Mouse (Mus musculus) liver, embryonic 14.5 days (tissue): ENCODE measurements at regions not wholly inside any gene's neighbourhood (a gene's known extent, or its start where the extent isn't known, plus 50 kb on each side); places are given as distances from the start of the nearest gene placed in this dataset.

ENCODE experiments used
- ATAC-seq: fragments of 200-750 bp; cut with Nextera tagmentation; 2 replicates; pipeline ENCODE4 v1.8.0; 2017; ENCODE audit warnings: moderate number of reproducible peaks, mild to moderate bottlenecking, moderate library complexity; ENCODE audit not compliant: insufficient read depth
- DNase-seq, 3 experiments: peaks; one replicate each; pipeline ENCODE4 v3.0.0-alpha.2; 2012 to 2013; ENCODE audit warnings: low read depth in 3 of 3, low spot score in 3 of 3
- H3K27ac ChIP-seq: fragments of 300-500 bp; sonication (generic); 2 replicates; pipeline ENCODE4 v1.5.1; 2014; ENCODE audit warnings: moderate library complexity, mild to moderate bottlenecking, control low read depth, inconsistent platforms
- H3K27me3 ChIP-seq: fragments of 300-500 bp; sonication (generic); 2 replicates; pipeline ENCODE4 v1.6.1; 2014; ENCODE audit warnings: mild to moderate bottlenecking, low read length, moderate library complexity; ENCODE audit not compliant: control insufficient read depth, insufficient read depth
- H3K36me3 ChIP-seq: fragments of 300-500 bp; sonication (generic); replicated peaks from 2 replicates; pipeline ENCODE4 v1.6.1; 2014; ENCODE audit warnings: low read depth; ENCODE audit not compliant: control insufficient read depth, insufficient read depth
- H3K4me1 ChIP-seq, 2 experiments: fragments of 200-500 bp in 1 of 2; fragments of 300-500 bp in 1 of 2; sonication (generic) in 1 of 2; replicated peaks; 2 replicates each; pipeline ENCODE4 v1.6.1; 2012 to 2014; ENCODE audit warnings: antibody characterized with exemption in 1 of 2, inconsistent platforms in 1 of 2, low read length in 1 of 2; ENCODE audit not compliant: control insufficient read depth in 2 of 2, insufficient read depth in 2 of 2
- H3K4me2 ChIP-seq: fragments of 300-500 bp; sonication (generic); 2 replicates; pipeline ENCODE4 v1.6.1; 2014; ENCODE audit warnings: low read depth, mild to moderate bottlenecking, control low read depth, moderate library complexity
- H3K4me3 ChIP-seq, 2 experiments: fragments of 200-500 bp in 1 of 2; fragments of 300-500 bp in 1 of 2; sonication (generic) in 1 of 2; 2 replicates each; pipeline ENCODE4 v1.5.1; 2012 to 2014; ENCODE audit warnings: low read depth in 2 of 2, low read length in 2 of 2, mild to moderate bottlenecking in 2 of 2, control low read depth in 1 of 2, inconsistent platforms in 1 of 2, moderate library complexity in 1 of 2; ENCODE audit not compliant: insufficient read depth in 1 of 2
- H3K9ac ChIP-seq: fragments of 300-500 bp; sonication (generic); replicated peaks from 2 replicates; pipeline ENCODE4 v1.6.1; 2014; ENCODE audit warnings: mild to moderate bottlenecking, control low read depth, moderate library complexity
- H3K9me3 ChIP-seq: fragments of 300-500 bp; sonication (generic); 2 replicates; pipeline ENCODE4 v1.6.1; 2016; ENCODE audit warnings: low read length, mixed read lengths; ENCODE audit not compliant: control insufficient read depth
- CTCF ChIP-seq: IDR thresholded peaks from 2 replicates; pipeline ENCODE4 v1.5.1; 2016; ENCODE audit warnings: antibody characterized with exemption, low read depth, control low read depth
- EP300 ChIP-seq: IDR thresholded peaks from 2 replicates; pipeline ENCODE4 v1.6.1; 2016; ENCODE audit warnings: antibody characterized with exemption, low read depth
- WGBS: fragments of 180-500 bp; shearing (Covaris S2); extraction: QIAGEN DNeasy Blood & Tissue Kit; methylation state at CpG from one replicate; pipeline ENCODE4 v1.1.7; 2014; ENCODE audit not compliant: insufficient replicate concordance; 5-methylcytosine and 5-hydroxymethylcytosine counted together

DNA sequence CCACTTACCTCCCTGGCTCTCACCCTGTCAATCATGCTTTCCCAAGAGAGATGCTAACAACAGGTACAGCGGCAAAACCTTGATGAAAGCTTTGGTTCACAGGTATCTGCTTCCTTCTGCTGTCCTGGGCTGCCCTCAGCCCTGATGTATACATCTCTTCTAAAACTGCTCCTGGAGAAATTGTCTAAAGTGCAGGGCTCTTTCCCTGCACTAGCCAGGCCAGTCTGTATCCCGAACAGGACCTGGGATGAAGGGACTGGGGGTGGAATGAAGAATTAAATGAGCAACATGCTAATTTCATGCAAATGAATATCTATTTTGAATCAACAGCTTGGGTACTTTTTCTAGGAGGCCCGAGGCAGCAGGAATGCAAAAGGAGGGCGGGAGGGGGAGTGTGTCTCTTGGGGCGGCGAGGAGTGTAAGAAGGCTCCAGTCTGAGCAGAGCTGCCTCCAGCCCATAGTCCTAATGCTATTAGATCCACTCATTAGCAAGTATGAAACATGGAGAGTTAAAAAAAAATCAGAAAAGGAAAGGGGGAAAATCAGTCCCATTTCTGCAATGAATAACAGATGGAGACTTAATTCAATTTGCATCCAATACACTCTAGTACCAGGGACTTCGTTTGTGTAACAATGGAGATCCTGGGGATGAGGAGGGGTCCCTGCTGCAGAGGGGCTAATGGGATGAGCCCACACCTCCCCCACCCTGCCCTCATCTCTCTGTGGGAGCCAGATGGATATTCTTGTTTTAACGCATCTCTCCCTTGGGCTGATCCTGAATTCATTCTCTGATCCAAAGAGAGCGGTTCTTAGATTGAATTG, 137.0 kb upstream of the Ncam1 start:
- Histone ChIP-seq H3K9me3 (no peaks in the 10 kb centered on the region), H3K4me2 (no peak overlapping the region), H3K36me3 (no peaks in the 10 kb centered on the region), H3K4me3 (no peak overlapping the region), H3K4me1 (no peaks in the 10 kb centered on the region), H3K27me3 (no peaks in the 10 kb centered on the region), H3K9ac (no peak overlapping the region), H3K27ac (no peak overlapping the region)
- 23% methylated on average over 9 of the region's 9 CpGs for WGBS
- ATAC-seq (no peak), DNase-seq (no peak)
- TF ChIP-seq CTCF (no peak), EP300 (no peak)

DNA sequence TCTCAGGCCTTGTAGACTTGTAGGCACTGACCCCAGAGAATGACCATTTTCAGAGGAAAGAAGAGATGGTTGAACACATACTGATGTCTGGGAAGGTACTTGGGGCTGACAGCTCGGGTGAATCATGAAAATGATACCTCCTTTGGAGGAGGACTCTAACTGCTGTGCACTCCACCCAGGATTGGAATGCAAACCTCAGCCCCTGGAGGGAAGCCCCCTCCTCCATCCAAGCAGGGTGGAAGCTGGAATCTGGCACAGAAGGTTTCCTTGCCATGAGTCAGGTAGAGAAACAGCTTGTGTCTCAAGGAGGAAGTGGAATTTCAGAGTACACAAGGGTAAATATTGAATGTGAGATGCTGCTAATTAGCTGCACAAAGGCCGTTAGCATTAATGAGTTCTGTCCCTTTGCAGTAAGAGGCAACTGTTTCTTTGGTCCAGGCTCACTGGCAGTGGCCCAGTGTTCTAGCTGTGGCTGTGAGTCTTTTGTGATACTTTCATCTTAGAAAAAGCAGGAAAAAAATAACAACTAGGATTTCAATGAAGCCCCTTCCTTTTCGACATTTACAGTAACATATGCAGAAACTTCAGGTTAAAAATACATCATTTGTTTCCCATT, 129.4 kb upstream of the Ncam1 start:
- no peak overlapping the region for H3K4me3 ChIP-seq
- H3K27me3 ChIP-seq, result no peaks in the 10 kb centered on the region
- WGBS, result 46% methylated on average over 3 of the region's 3 CpGs
- no peak for DNase-seq
- no peak overlapping the region for H3K27ac ChIP-seq
- no peak overlapping the region for H3K4me2 ChIP-seq
- no peak overlapping the region for H3K9ac ChIP-seq
- H3K36me3 ChIP-seq, result no peaks in the 10 kb centered on the region
- ATAC-seq, result no peak
- no peaks in the 10 kb centered on the region for H3K9me3 ChIP-seq
- no peaks in the 10 kb centered on the region for H3K4me1 ChIP-seq
- TF ChIP-seq EP300 (no peak), CTCF (no peak)

DNA sequence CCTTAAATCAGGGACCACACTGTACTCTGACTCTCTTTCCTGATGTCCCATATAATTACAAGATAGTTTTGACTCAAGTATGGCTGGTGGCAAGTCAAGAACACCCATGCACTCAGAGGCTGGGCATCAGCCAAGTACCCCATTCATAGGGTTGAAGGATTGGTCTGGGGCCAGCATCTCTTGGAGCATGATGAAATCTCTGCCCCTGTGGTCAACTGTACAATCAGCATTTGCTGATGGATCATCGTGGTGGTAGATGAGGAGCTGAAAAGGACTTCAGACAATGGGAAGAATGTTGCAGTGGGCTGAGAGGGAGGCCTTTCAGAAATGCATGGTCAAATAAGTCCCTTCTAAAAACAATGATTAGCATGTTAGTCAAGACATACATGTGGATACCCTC, 128.6 kb upstream of the Ncam1 start:
- Histone ChIP-seq H3K27ac (no peak overlapping the region), H3K36me3 (no peaks in the 10 kb centered on the region), H3K4me1 (no peaks in the 10 kb centered on the region; a peak in 1 of 4 replicates), H3K9me3 (no peaks in the 10 kb centered on the region), H3K4me3 (no peak overlapping the region), H3K4me2 (no peak overlapping the region), H3K27me3 (no peaks in the 10 kb centered on the region), H3K9ac (no peak overlapping the region)
- TF ChIP-seq EP300 (no peak), CTCF (no peak)
- DNase-seq, result no peak
- 44% methylated on average over 1 of the region's 1 CpGs for WGBS
- ATAC-seq, result no peak

DNA sequence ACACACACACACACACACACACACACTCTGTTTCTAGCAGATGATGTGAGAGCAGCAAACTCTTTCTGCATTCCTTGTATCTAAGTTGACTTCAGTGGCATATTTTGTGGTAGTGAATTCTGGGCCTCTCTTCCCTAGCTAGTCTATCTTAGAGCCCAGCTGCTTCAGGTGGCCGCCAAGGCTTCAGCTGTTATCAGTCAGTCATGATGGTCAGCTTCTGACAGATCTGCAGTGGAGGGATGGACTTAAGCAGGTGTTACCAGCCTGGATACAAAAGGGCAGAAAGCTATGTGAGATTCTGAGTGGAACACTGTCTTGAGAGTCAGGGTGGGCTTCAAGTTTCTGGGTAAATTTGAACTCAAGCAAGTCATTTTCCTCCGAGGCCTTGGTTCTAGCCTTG, 127.1 kb upstream of the Ncam1 start:
- Histone ChIP-seq H3K27me3 (no peaks in the 10 kb centered on the region), H3K4me2 (no peak overlapping the region), H3K27ac (no peak overlapping the region), H3K4me3 (no peak overlapping the region), H3K4me1 (no peaks in the 10 kb centered on the region; a peak in 1 of 4 replicates), H3K9me3 (no peaks in the 10 kb centered on the region), H3K36me3 (no peaks in the 10 kb centered on the region), H3K9ac (no peak overlapping the region)
- no peak for DNase-seq
- 43% methylated on average over 2 of the region's 2 CpGs for WGBS
- TF ChIP-seq CTCF (no peak), EP300 (no peak)
- no peak for ATAC-seq

DNA sequence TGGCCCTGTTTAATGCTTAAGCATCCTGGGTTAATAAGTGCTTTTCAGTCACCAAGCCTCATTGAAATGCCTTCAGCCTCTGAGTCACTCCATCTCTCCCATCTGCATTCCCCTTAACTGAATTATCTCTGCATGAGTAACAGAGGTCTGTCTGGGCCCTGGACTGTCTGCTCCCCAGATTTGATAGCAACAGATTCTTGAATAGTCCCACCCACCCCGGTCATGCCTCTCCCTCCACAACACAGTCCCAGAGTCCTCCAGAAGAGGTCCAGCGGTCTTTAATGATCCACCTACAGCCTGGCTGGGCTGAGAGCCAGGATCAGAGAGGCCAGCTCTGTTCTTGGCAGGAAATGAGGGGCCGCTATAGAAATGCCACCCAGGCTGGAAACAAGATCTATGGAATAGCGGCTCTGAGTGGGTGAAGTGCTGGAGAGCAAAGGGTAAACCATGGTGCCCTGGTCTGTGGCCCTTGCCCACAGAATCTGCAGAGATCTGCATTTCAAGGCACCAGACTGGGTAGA, 125.3 kb upstream of the Ncam1 start:
- Histone ChIP-seq H3K9me3 (no peaks in the 10 kb centered on the region), H3K4me2 (no peak overlapping the region), H3K36me3 (no peaks in the 10 kb centered on the region), H3K27me3 (no peaks in the 10 kb centered on the region), H3K27ac (no peak overlapping the region), H3K4me1 (no peaks in the 10 kb centered on the region; a peak in 1 of 4 replicates), H3K9ac (no peak overlapping the region), H3K4me3 (no peak overlapping the region)
- ATAC-seq, result no peak
- 50% methylated on average over 4 of the region's 4 CpGs for WGBS
- TF ChIP-seq EP300 (no peak), CTCF (no peak)
- DNase-seq, result no peak
